10 mouse cellular contexts compared by ENCODE assay signal in genomic region chr3:137940757-137941156, GRCm38 (mm10). TPM values are rescaled to one million over a fixed set of nuclear protein-coding genes. Genes with fewer than 3 reads are reported as not detected.
DNase-seq lines count a peak whose midpoint lies in the region; ATAC-seq and TF ChIP-seq lines count a peak whose summit lies in the region.
"Had no signal": no experiment of that assay in that cellular context is flagged by ENCODE, and none has a peak within 500 bp of the region (broad histone marks: within the 10 kb centered on the region; RNA-seq: fewer than 3 reads in every experiment).

No protein-coding gene starts in this region.

- no peaks in the 10 kb centered on the region for H3K36me3 ChIP-seq in lung, postnatal 0 days (ENCODE audit: insufficient read depth, low read length)
- peaks cover 21% of the 10 kb centered on the region for H3K36me3 ChIP-seq in small intestine, adult 2 months (ENCODE audit: control insufficient read depth, insufficient read depth, low read length)
- H3K36me3 ChIP-seq in limb, embryonic 10.5 days = no peaks in the 10 kb centered on the region
- H3K36me3 ChIP-seq: midbrain, embryonic 13.5 days had no signal

- H3K27ac ChIP-seq in lung, postnatal 0 days (ENCODE audit: low read length) = no peak overlapping the region
- H3K27ac ChIP-seq in small intestine, adult 2 months (ENCODE audit: insufficient read depth, low read depth, low read length) = peak overlapping the region; percentile 92
- no peak overlapping the region for H3K27ac ChIP-seq in limb, embryonic 10.5 days
- H3K27ac ChIP-seq: midbrain, embryonic 13.5 days had no signal

- 39% methylated on average over 4 of the region's 4 CpGs for WGBS in lung, postnatal 0 days
- WGBS in lung, adult 2 months = 48% methylated on average over 4 of the region's 4 CpGs
- 32% methylated on average over 4 of the region's 4 CpGs for WGBS in small intestine, adult 2 months
- WGBS in limb, embryonic 10.5 days = 71% methylated on average over 4 of the region's 4 CpGs

- 0 out of 2 replicates have a peak, but pooled peaks have one; percentile 25 for TF ChIP-seq EP300 in lung, postnatal 0 days (IDR thresholded peaks at IDR 0.05)

- H3K4me1 ChIP-seq in lung, postnatal 0 days (ENCODE audit: insufficient read depth, low read depth, low read length) = peaks cover 2% of the 10 kb centered on the region; the same call in 1 of the 2 replicates
- peaks cover 6% of the 10 kb centered on the region; the same call in 1 of the 2 replicates for H3K4me1 ChIP-seq in lung, adult 2 months (ENCODE audit: control insufficient read depth, insufficient read depth, low read length)
- peaks cover 9% of the 10 kb centered on the region; the same call in 1 of the 2 replicates for H3K4me1 ChIP-seq in small intestine, adult 2 months (ENCODE audit: control insufficient read depth, insufficient read depth, insufficient read length, low read length)
- peaks cover 9% of the 10 kb centered on the region for H3K4me1 ChIP-seq in limb, embryonic 10.5 days

- no peaks in the 10 kb centered on the region for H3K9me3 ChIP-seq in lung, postnatal 0 days (ENCODE audit: low read length)
- no peaks in the 10 kb centered on the region for H3K9me3 ChIP-seq in limb, embryonic 10.5 days (replicated peaks)
- H3K9me3 ChIP-seq: midbrain, embryonic 13.5 days had no signal

- H3K4me3 ChIP-seq in lung, postnatal 0 days (ENCODE audit: low read depth, low read length) = no peak overlapping the region
- no peak overlapping the region for H3K4me3 ChIP-seq in lung, adult 2 months (replicated peaks; ENCODE audit: extremely low read depth, low read depth, low read length)
- no peak overlapping the region for H3K4me3 ChIP-seq in small intestine, adult 2 months (ENCODE audit: low read depth, low read length)
- no peak overlapping the region for H3K4me3 ChIP-seq in limb, embryonic 10.5 days
- H3K4me3 ChIP-seq: midbrain, embryonic 13.5 days had no signal

- TF ChIP-seq POLR2A in lung, adult 2 months (IDR thresholded peaks at IDR 0.05; ENCODE audit: borderline replicate concordance, extremely low read depth, low read depth, low read length) = no peak
- TF ChIP-seq POLR2A in small intestine, adult 2 months (IDR thresholded peaks at IDR 0.05; ENCODE audit: low read depth, low read length) = no peak

- peak; percentile 52 for DNase-seq in lung, postnatal 0 days (ENCODE audit: low spot score)
- no peak for DNase-seq in lung, adult 2 months
- DNase-seq in brain, adult 2 months (ENCODE audit: low read depth, low spot score) = peak; percentile 18
- DNase-seq in heart, postnatal 14 days = peak; percentile 32 to 64
- DNase-seq in limb, embryonic 10.5 days (ENCODE audit: low spot score) = no peak
- DNase-seq in gastrocnemius, adult 18-20 months (ENCODE audit: low spot score) = no peak
- DNase-seq: cerebellum, adult 18-20 months had no signal

- no peak overlapping the region for H3K4me2 ChIP-seq in lung, postnatal 0 days (replicated peaks; ENCODE audit: low read depth, low read length)
- H3K4me2 ChIP-seq: midbrain, embryonic 13.5 days had no signal

- ATAC-seq in lung, postnatal 0 days = peak; percentile 59
- ATAC-seq in inflammation-experienced regulatory T-cells, adult 6 months = no peak
- ATAC-seq: midbrain, embryonic 13.5 days had no signal

- no peak for TF ChIP-seq CTCF in lung, postnatal 0 days (IDR thresholded peaks at IDR 0.05)
- no peak for TF ChIP-seq CTCF in lung, adult 2 months (IDR thresholded peaks at IDR 0.05; ENCODE audit: insufficient read depth, low read length)
- TF ChIP-seq CTCF in small intestine, adult 2 months (IDR thresholded peaks at IDR 0.05; ENCODE audit: extremely low read depth, insufficient read length, insufficient replicate concordance, low read depth, low read length) = no peak

- intact Hi-C loops in heart, postnatal 14 days (cut with DNase I) = no loop called here

- no peak overlapping the region for H3K9ac ChIP-seq in lung, postnatal 0 days (replicated peaks; ENCODE audit: low read depth)
- H3K9ac ChIP-seq: midbrain, embryonic 13.5 days had no signal

- H3K27me3 ChIP-seq in lung, postnatal 0 days (replicated peaks; ENCODE audit: insufficient read depth, low read length) = no peaks in the 10 kb centered on the region
- H3K27me3 ChIP-seq in small intestine, adult 2 months (ENCODE audit: control insufficient read depth, insufficient read depth, low read length) = no peaks in the 10 kb centered on the region
- H3K27me3 ChIP-seq in limb, embryonic 10.5 days (ENCODE audit: low read depth, poor library complexity, severe bottlenecking) = no peaks in the 10 kb centered on the region
- H3K27me3 ChIP-seq: midbrain, embryonic 13.5 days had no signal

RNA-seq across cellular contexts. Expression of gene Lamtor3, which starts 22.5 kb away (rescaled TPM):
- polyA plus RNA-seq in lung, postnatal 0 days (2015; fragmentation: Nextera tagmentation; extraction: Ambion mirVana) = 114 and 122 TPM in 2 replicates
- polyA plus RNA-seq in lung, adult 2 months (2012; rRNA removed) = 19.6 and 31.7 TPM in 2 replicates
- total RNA-seq in heart, postnatal 14 days (2021) = 10 to 100 TPM; 88.9 to 90.3 TPM
- polyA plus RNA-seq in small intestine, adult 2 months (2012; rRNA removed) = 7.3 and 9.4 TPM in 2 replicates
- polyA plus RNA-seq in limb, embryonic 10.5 days (2016; fragmentation: Nextera tagmentation; extraction: Ambion mirVana) = 84.0 and 87.3 TPM in 2 replicates
- 100 to 1,000 TPM in 1 of 3 experiments, 10 to 100 TPM in 2; 65.0 to 110 (median 74.0) TPM for polyA plus RNA-seq in inflammation-experienced regulatory T-cells, adult 6 months (2017; shearing (Covaris generic))
- 10 to 100 TPM; 46.6 to 50.5 TPM for total RNA-seq in gastrocnemius, adult 18-20 months (2021)

RNA-seq across cellular contexts. Expression of gene Dapp1, which starts 40.6 kb away (rescaled TPM):
- 7.9 and 8.9 TPM in 2 replicates for polyA plus RNA-seq in lung, postnatal 0 days (2015; fragmentation: Nextera tagmentation; extraction: Ambion mirVana)
- 4.5 and 7.1 TPM in 2 replicates for polyA plus RNA-seq in lung, adult 2 months (2012; rRNA removed)
- total RNA-seq in heart, postnatal 14 days (2021) = 1 to 10 TPM; 3.8 to 5.0 TPM
- 2.9 and 8.8 TPM in 2 replicates for polyA plus RNA-seq in small intestine, adult 2 months (2012; rRNA removed)
- 1.7 and 1.9 TPM in 2 replicates for polyA plus RNA-seq in limb, embryonic 10.5 days (2016; fragmentation: Nextera tagmentation; extraction: Ambion mirVana)
- polyA plus RNA-seq in inflammation-experienced regulatory T-cells, adult 6 months (2017; shearing (Covaris generic)) = 10 to 100 TPM; 74.8 to 86.0 (median 84.5) TPM
- total RNA-seq in gastrocnemius, adult 18-20 months (2021) = 1 to 10 TPM; 1.7 to 3.7 TPM

Comparison
In these comparisons a context has a peak if more than half of its experiments do, and no peak if none do; other contexts are left out.
1. DNase-seq: peak in lung, postnatal 0 days (single experiment), brain, adult 2 months (single experiment) and heart, postnatal 14 days (2 of 2); none in lung, adult 2 months (single experiment), limb, embryonic 10.5 days (single experiment) and gastrocnemius, adult 18-20 months (single experiment).